Mouse (Mus musculus) G1E (cell line): ENCODE measurements at regions not wholly inside any gene's neighbourhood (a gene's known extent, or its start where the extent isn't known, plus 50 kb on each side); places are given as distances from the start of the nearest gene placed in this dataset.

Experiments
- CTCF ChIP-seq: IDR thresholded peaks from 2 replicates; pipeline ENCODE4 v1.5.1; 2012; ENCODE audit warnings: low read depth, low read length, inconsistent platforms, mixed read lengths
- GATA1 ChIP-seq: IDR thresholded peaks from 2 replicates; pipeline ENCODE4 v1.6.1; 2012; ENCODE audit warnings: borderline replicate concordance, low read length, inconsistent platforms, mixed read lengths
- TAL1 ChIP-seq: conservative IDR thresholded peaks from 2 replicates; pipeline ENCODE4 v1.6.1; 2012; ENCODE audit warnings: low read depth, low read length, inconsistent platforms, mixed read lengths

GRCm38 (mm10) chr1:119256769-119257168 is 165.3 kb downstream of the Inhbb start:
- TF ChIP-seq CTCF (no peak), GATA1 (no peak), TAL1 (no peak)
